8 mouse cellular contexts compared by ENCODE assay signal in the genomic region with DNA sequence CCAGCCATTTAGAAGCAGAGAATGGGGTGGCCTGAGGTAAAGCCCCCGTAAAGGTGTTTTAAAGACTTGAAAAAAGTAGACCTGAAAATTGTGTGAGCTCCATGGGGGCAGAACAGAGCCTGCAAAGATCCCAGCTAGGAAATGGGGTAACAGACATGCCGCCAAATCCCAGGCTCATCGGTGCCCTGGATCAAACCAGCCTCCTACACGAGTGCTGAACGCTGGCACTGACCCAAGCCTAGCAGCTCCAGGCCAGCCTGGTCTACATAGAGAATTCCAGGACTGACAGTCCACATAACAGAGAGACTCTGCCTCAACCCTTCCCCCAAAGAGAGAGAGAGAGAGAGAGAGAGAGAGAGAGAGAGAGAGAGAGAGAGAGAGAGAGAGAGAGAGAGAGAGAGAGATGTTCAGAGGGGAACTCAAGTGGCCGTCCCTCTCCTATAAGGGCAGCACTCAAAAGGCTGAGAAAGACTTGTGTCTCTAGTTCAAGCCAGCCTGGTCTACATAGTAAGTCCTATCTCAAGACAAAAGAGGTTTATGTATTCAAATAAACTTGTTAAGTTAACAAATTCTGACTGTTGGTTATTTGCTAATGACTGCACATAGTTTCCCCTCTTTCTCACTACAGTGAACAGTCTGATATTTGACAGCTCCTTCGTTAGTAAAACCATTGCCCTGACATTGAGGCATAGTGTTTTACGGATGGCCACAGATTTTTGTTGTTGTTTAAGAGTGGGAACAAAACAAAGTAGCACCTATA. TPM values are rescaled to one million over a fixed set of nuclear protein-coding genes. Genes with fewer than 3 reads are reported as not detected.
A peak's percentile ranks its signal among the peaks of the same experiment; 100 is the strongest.
DNase-seq lines count a peak whose midpoint lies in the region; ATAC-seq lines count a peak whose summit lies in the region.

No protein-coding gene starts in this region.

- H3K4me1 ChIP-seq in forebrain, embryonic 13.5 days, result peaks cover 20% of the 10 kb centered on the region
- peaks cover 40% of the 10 kb centered on the region for H3K4me1 ChIP-seq in liver, embryonic 13.5 days (replicated peaks)

- no peak overlapping the region for H3K27ac ChIP-seq in forebrain, embryonic 13.5 days
- H3K27ac ChIP-seq in liver, embryonic 13.5 days, result peak overlapping the region; percentile 69

- H3K9me3 ChIP-seq in forebrain, embryonic 13.5 days (replicated peaks), result no peaks in the 10 kb centered on the region; the same call in 1 of the 2 replicates
- H3K9me3 ChIP-seq in liver, embryonic 13.5 days (replicated peaks), result no peaks in the 10 kb centered on the region

- peak overlapping the region; percentile 89 for H3K4me3 ChIP-seq in forebrain, embryonic 13.5 days
- H3K4me3 ChIP-seq in liver, embryonic 13.5 days (replicated peaks), result peak overlapping the region; percentile 87

- peaks cover 4% of the 10 kb centered on the region; the same call in 1 of the 2 replicates for H3K36me3 ChIP-seq in forebrain, embryonic 13.5 days (ENCODE audit: poor library complexity, severe bottlenecking)
- peaks cover 11% of the 10 kb centered on the region for H3K36me3 ChIP-seq in liver, embryonic 13.5 days

- no peak for ATAC-seq in forebrain, embryonic 13.5 days
- no peak for ATAC-seq in liver, embryonic 13.5 days (ENCODE audit: low read depth)

- peak overlapping the region; percentile 81 for H3K9ac ChIP-seq in forebrain, embryonic 13.5 days
- peak overlapping the region; percentile 94 for H3K9ac ChIP-seq in liver, embryonic 13.5 days

- H3K4me2 ChIP-seq in forebrain, embryonic 13.5 days, result peak overlapping the region; percentile 84
- peak overlapping the region; percentile 95 for H3K4me2 ChIP-seq in liver, embryonic 13.5 days

- WGBS in forebrain, embryonic 13.5 days, result 46% methylated on average over 8 of the region's 8 CpGs
- 29% methylated on average over 8 of the region's 8 CpGs for WGBS in liver, embryonic 13.5 days (ENCODE audit: insufficient replicate concordance)

- peak; percentile 10 for DNase-seq in cerebellum, adult 11 months
- no peak for DNase-seq in cerebellum, adult 8-10 months
- peak; percentile 19 for DNase-seq in 3134 (ENCODE audit: extremely low read depth, insufficient read length, low spot score)
- DNase-seq in liver, embryonic 13.5 days, result no peak
- DNase-seq in frontal cortex, adult 2 months (ENCODE audit: extremely low spot score in 1 of 2, low spot score in 1 of 2), result no peak
- DNase-seq in ovary, adult 18-20 months (ENCODE audit: low spot score), result no peak
- DNase-seq in left cerebral cortex, adult 11 months (ENCODE audit: low spot score), result no peak

- no peaks in the 10 kb centered on the region for H3K27me3 ChIP-seq in forebrain, embryonic 13.5 days
- no peaks in the 10 kb centered on the region for H3K27me3 ChIP-seq in liver, embryonic 13.5 days

RNA-seq across cellular contexts. Expression of a gene that starts 1.3 kb away (rescaled TPM):
- polyA plus RNA-seq in forebrain, embryonic 13.5 days (2015; fragmentation: Nextera tagmentation; extraction: Ambion mirVana), result 19.8 and 21.5 TPM in 2 replicates
- 21.7 and 26.8 TPM in 2 replicates for polyA plus RNA-seq in liver, embryonic 13.5 days (2015; fragmentation: Nextera tagmentation; extraction: Ambion mirVana)
- 18.5 and 21.2 TPM in 2 replicates for polyA plus RNA-seq in frontal cortex, adult 2 months (2012; rRNA removed)

RNA-seq across cellular contexts. Expression of a gene that starts 5.3 kb away (rescaled TPM):
- polyA plus RNA-seq in forebrain, embryonic 13.5 days (2015; fragmentation: Nextera tagmentation; extraction: Ambion mirVana), result 29.8 and 34.8 TPM in 2 replicates
- polyA plus RNA-seq in liver, embryonic 13.5 days (2015; fragmentation: Nextera tagmentation; extraction: Ambion mirVana), result 21.9 and 24.3 TPM in 2 replicates
- 15.4 and 18.1 TPM in 2 replicates for polyA plus RNA-seq in frontal cortex, adult 2 months (2012; rRNA removed)

Comparison
In these comparisons a context has a peak if more than half of its experiments do, and no peak if none do; other contexts are left out.
1. DNase-seq: peak in cerebellum, adult 11 months (single experiment) and 3134 (single experiment); none in cerebellum, adult 8-10 months (single experiment), liver, embryonic 13.5 days (single experiment), frontal cortex, adult 2 months (0 of 2), ovary, adult 18-20 months (single experiment) and left cerebral cortex, adult 11 months (single experiment).